Mouse (Mus musculus): Measurements from ENCODE around the gene Sall1.

- TF ChIP-seq CTCF (IDR thresholded peaks at IDR 0.05; ENCODE audit: low read depth, low read length) = no peak
- TF ChIP-seq EP300 (IDR thresholded peaks at IDR 0.05; ENCODE audit: insufficient read depth, low read depth, low read length) = no peak
Measured at GRCm38 (mm10) chr8:89089916-89090315, 46.0 kb upstream of the Sall1 start.

All from ES-Bruce4 (cell line).